Mouse (Mus musculus): ENCODE results near the gene Wasf3. TPM values are rescaled to one million over a fixed set of nuclear protein-coding genes. Genes with fewer than 3 reads are reported as not detected.
"Not testable (repeated sequence)": the region's sequence is repeated elsewhere in the genome, so short reads cannot be mapped to it uniquely, and the experiment has no call there.

The Wasf3 gene
- polyA plus RNA-seq, 1 experiment from 2014 or later, result 0.52 TPM

GRCm38 (mm10) chr5:146468311-146468710, 83.5 kb downstream of the Wasf3 start:
- Histone ChIP-seq H3K4me2 (no peak overlapping the region), H3K36me3 (ENCODE audit: control insufficient read depth, insufficient read depth, low read length) (no peaks in the 10 kb centered on the region), H3K27me3 (ENCODE audit: control insufficient read depth, insufficient read depth, low read length) (no peaks in the 10 kb centered on the region), H3K9me3 (replicated peaks; ENCODE audit: control insufficient read depth, low read length) (no peaks in the 10 kb centered on the region), H3K4me3 (ENCODE audit: low read depth, low read length) (no peak overlapping the region), H3K4me1 (ENCODE audit: control insufficient read depth, insufficient read depth, low read length) (no peaks in the 10 kb centered on the region), H3K9ac (ENCODE audit: low read depth, low read length) (no peak overlapping the region), H3K27ac (ENCODE audit: low read depth, low read length) (no peak overlapping the region)
- ATAC-seq (replicated peaks; ENCODE audit: insufficient number of reproducible peaks, low FRiP score, low TSS enrichment), result no peak
- 83% methylated on average over 9 of the region's 9 CpGs for WGBS (ENCODE audit: insufficient replicate concordance)

DNA sequence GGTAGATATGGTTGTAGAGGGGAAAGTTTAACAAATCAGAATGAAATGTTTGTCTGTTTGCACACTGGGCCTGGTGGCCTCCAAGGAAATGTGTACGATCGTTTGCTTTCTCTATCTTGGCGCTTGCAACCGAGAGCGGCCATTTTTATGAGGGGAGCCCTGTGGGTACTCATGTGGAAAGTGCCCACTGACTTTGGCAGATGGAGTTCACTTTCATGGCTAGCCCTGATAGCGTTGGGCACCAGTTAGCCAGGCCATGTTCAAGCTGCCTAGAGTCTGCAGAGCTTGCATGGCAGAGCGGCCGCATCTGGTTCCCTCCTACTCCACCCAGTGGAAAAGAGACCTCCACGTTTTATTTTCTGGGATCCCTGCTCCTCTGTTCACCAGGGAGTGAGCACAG, 86.0 kb downstream of the Wasf3 start:
- no peaks in the 10 kb centered on the region for H3K4me1 ChIP-seq (ENCODE audit: control insufficient read depth, insufficient read depth, low read length)
- WGBS (ENCODE audit: insufficient replicate concordance), result 87% methylated on average over 9 of the region's 9 CpGs
- H3K27me3 ChIP-seq (ENCODE audit: control insufficient read depth, insufficient read depth, low read length), result no peaks in the 10 kb centered on the region
- no peaks in the 10 kb centered on the region for H3K36me3 ChIP-seq (ENCODE audit: control insufficient read depth, insufficient read depth, low read length)
- H3K4me2 ChIP-seq, result no peak overlapping the region
- no peak overlapping the region for H3K27ac ChIP-seq (ENCODE audit: low read depth, low read length)
- no peak overlapping the region for H3K4me3 ChIP-seq (ENCODE audit: low read depth, low read length)
- H3K9ac ChIP-seq (ENCODE audit: low read depth, low read length), result no peak overlapping the region
- ATAC-seq (replicated peaks; ENCODE audit: insufficient number of reproducible peaks, low FRiP score, low TSS enrichment), result no peak
- no peaks in the 10 kb centered on the region for H3K9me3 ChIP-seq (replicated peaks; ENCODE audit: control insufficient read depth, low read length)

GRCm38 (mm10) chr5:146471311-146471710, 86.5 kb downstream of the Wasf3 start:
- no peak overlapping the region for H3K9ac ChIP-seq (ENCODE audit: low read depth, low read length)
- no peaks in the 10 kb centered on the region for H3K27me3 ChIP-seq (ENCODE audit: control insufficient read depth, insufficient read depth, low read length)
- no peaks in the 10 kb centered on the region for H3K4me1 ChIP-seq (ENCODE audit: control insufficient read depth, insufficient read depth, low read length)
- ATAC-seq (replicated peaks; ENCODE audit: insufficient number of reproducible peaks, low FRiP score, low TSS enrichment), result no peak
- no peak overlapping the region for H3K4me3 ChIP-seq (ENCODE audit: low read depth, low read length)
- 77% methylated on average over 5 of the region's 5 CpGs for WGBS (ENCODE audit: insufficient replicate concordance)
- H3K4me2 ChIP-seq, result no peak overlapping the region
- H3K27ac ChIP-seq (ENCODE audit: low read depth, low read length), result no peak overlapping the region
- H3K36me3 ChIP-seq (ENCODE audit: control insufficient read depth, insufficient read depth, low read length), result no peaks in the 10 kb centered on the region
- H3K9me3 ChIP-seq (replicated peaks; ENCODE audit: control insufficient read depth, low read length), result no peaks in the 10 kb centered on the region

GRCm38 (mm10) chr5:146471821-146472220, 87.0 kb downstream of the Wasf3 start:
- WGBS (ENCODE audit: insufficient replicate concordance), result 86% methylated on average over 12 of the region's 12 CpGs
- H3K36me3 ChIP-seq (ENCODE audit: control insufficient read depth, insufficient read depth, low read length), result no peaks in the 10 kb centered on the region

DNA sequence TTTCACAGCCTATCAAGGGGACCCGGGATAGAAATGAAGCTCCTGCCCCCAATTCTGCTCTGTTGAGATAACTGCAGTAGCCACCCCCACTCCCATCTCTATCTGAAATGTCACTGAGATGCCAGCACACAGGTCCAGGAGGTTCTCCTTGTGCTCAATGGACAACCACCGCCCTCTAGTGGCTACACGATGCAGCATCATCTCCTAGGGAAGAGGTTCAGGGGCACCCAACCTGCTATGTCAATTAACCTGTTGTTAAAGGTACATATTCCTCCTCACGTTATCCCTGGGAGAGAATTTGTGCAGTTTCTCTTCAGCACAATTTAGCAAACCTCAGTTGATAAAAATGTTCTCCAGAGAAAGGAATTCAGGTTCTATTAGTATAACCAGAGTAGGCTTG, 94.8 kb downstream of the Wasf3 start:
- H3K36me3 ChIP-seq (ENCODE audit: control insufficient read depth, insufficient read depth, low read length); H3K27me3 ChIP-seq (ENCODE audit: control insufficient read depth, insufficient read depth, low read length); H3K4me1 ChIP-seq (ENCODE audit: control insufficient read depth, insufficient read depth, low read length); H3K9me3 ChIP-seq (replicated peaks; ENCODE audit: control insufficient read depth, low read length); H3K4me2 ChIP-seq; H3K27ac ChIP-seq (ENCODE audit: low read depth, low read length); ATAC-seq (replicated peaks; ENCODE audit: insufficient number of reproducible peaks, low FRiP score, low TSS enrichment); H3K9ac ChIP-seq (ENCODE audit: low read depth, low read length); H3K4me3 ChIP-seq (ENCODE audit: low read depth, low read length): not testable (repeated sequence)
- WGBS (ENCODE audit: insufficient replicate concordance), result 9% methylated on average over 4 of the region's 4 CpGs

More at GRCm38 (mm10) chr5:146471821-146472220, 87.0 kb downstream of the Wasf3 start:
- no peak overlapping the region for H3K4me2 ChIP-seq
- no peak overlapping the region for H3K9ac ChIP-seq (ENCODE audit: low read depth, low read length)
- no peaks in the 10 kb centered on the region for H3K27me3 ChIP-seq (ENCODE audit: control insufficient read depth, insufficient read depth, low read length)
- H3K9me3 ChIP-seq (replicated peaks; ENCODE audit: control insufficient read depth, low read length), result no peaks in the 10 kb centered on the region
- no peak overlapping the region for H3K27ac ChIP-seq (ENCODE audit: low read depth, low read length)
- H3K4me3 ChIP-seq (ENCODE audit: low read depth, low read length), result no peak overlapping the region
- no peaks in the 10 kb centered on the region for H3K4me1 ChIP-seq (ENCODE audit: control insufficient read depth, insufficient read depth, low read length)
- no peak for ATAC-seq (replicated peaks; ENCODE audit: insufficient number of reproducible peaks, low FRiP score, low TSS enrichment)

DNA sequence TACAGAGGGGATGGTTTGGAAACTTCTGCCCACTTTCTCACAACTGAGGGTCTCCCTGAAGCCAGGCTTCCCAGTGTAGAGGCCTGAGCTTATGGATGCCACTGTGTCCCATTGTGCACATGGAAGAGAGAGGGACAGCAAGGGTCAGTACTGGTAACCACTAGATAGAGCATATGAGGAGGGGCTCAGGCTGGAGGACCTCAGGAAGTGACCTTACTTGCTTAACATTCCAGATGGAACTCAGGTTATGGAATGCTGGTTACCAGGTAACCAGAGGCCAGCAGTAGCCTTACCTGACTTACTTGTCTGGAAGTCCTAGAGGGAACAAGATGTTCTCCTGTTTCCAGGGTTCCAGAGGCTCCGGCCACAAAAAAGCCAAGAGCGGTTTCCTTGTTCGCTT, 96.9 kb downstream of the Wasf3 start, which contains the start of gene Gm6408:
Gene Gm6408, plus strand, starts transcription at position 301 of the 400 bp plus-strand sequence.
- H3K9ac ChIP-seq (ENCODE audit: low read depth, low read length); H3K36me3 ChIP-seq (ENCODE audit: control insufficient read depth, insufficient read depth, low read length); H3K4me2 ChIP-seq; ATAC-seq (replicated peaks; ENCODE audit: insufficient number of reproducible peaks, low FRiP score, low TSS enrichment); H3K27me3 ChIP-seq (ENCODE audit: control insufficient read depth, insufficient read depth, low read length); H3K9me3 ChIP-seq (replicated peaks; ENCODE audit: control insufficient read depth, low read length); H3K27ac ChIP-seq (ENCODE audit: low read depth, low read length); H3K4me1 ChIP-seq (ENCODE audit: control insufficient read depth, insufficient read depth, low read length); H3K4me3 ChIP-seq (ENCODE audit: low read depth, low read length): not testable (repeated sequence)
- 81% methylated on average over 2 of the region's 3 CpGs for WGBS (ENCODE audit: insufficient replicate concordance)

DNA sequence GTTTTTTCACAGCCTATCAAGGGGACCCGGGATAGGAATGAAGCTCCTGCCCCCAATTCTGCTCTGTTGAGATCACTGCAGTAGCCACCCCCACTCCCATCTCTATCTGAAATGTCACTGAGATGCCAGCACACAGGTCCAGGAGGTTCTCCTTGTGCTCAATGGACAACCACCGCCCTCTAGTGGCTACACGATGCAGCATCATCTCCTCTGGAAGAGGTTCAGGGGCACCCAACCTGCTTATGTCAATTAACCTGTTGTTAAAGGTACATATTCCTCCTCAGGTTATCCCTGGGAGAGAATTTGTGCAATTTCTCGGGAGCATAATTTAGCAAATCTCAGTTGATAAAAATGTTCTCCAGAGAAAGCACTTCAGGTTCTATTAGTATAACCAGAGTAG, 104.2 kb downstream of the Wasf3 start:
- H3K4me3 ChIP-seq (ENCODE audit: low read depth, low read length); H3K27me3 ChIP-seq (ENCODE audit: control insufficient read depth, insufficient read depth, low read length); ATAC-seq (replicated peaks; ENCODE audit: insufficient number of reproducible peaks, low FRiP score, low TSS enrichment); H3K36me3 ChIP-seq (ENCODE audit: control insufficient read depth, insufficient read depth, low read length); H3K4me1 ChIP-seq (ENCODE audit: control insufficient read depth, insufficient read depth, low read length); H3K9me3 ChIP-seq (replicated peaks; ENCODE audit: control insufficient read depth, low read length); H3K9ac ChIP-seq (ENCODE audit: low read depth, low read length); H3K4me2 ChIP-seq; H3K27ac ChIP-seq (ENCODE audit: low read depth, low read length): not testable (repeated sequence)
- 7% methylated on average over 3 of the region's 4 CpGs for WGBS (ENCODE audit: insufficient replicate concordance)

DNA sequence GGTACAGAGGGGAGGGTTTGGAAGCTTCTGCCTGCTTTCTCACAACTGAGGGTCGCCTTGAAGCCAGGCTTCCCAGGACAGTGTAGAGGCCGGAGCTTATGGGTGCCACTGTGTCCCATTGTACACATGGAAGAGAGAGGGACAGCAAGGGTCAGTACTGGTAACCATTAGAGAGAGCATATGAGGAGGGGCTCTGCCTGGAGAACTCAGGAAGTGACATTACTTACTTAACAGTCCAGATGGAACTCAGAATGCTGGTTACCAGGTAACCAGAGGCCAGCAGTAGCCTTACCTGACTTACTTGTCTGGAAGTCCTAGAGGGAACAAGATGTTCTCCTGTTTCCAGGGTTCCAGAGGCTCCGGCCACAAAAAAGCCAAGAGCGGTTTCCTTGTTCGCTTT, 106.3 kb downstream of the Wasf3 start, which contains the start of gene Gm6370:
Gene Gm6370, plus strand, starts transcription at position 301 of the 400 bp plus-strand sequence.
- H3K9me3 ChIP-seq (replicated peaks; ENCODE audit: control insufficient read depth, low read length); H3K4me1 ChIP-seq (ENCODE audit: control insufficient read depth, insufficient read depth, low read length); H3K27me3 ChIP-seq (ENCODE audit: control insufficient read depth, insufficient read depth, low read length); H3K4me3 ChIP-seq (ENCODE audit: low read depth, low read length); H3K9ac ChIP-seq (ENCODE audit: low read depth, low read length); H3K4me2 ChIP-seq; ATAC-seq (replicated peaks; ENCODE audit: insufficient number of reproducible peaks, low FRiP score, low TSS enrichment); H3K27ac ChIP-seq (ENCODE audit: low read depth, low read length); H3K36me3 ChIP-seq (ENCODE audit: control insufficient read depth, insufficient read depth, low read length): not testable (repeated sequence)
- no CpG with 5 or more reads among the region's 5 CpGs for WGBS (ENCODE audit: insufficient replicate concordance)

DNA sequence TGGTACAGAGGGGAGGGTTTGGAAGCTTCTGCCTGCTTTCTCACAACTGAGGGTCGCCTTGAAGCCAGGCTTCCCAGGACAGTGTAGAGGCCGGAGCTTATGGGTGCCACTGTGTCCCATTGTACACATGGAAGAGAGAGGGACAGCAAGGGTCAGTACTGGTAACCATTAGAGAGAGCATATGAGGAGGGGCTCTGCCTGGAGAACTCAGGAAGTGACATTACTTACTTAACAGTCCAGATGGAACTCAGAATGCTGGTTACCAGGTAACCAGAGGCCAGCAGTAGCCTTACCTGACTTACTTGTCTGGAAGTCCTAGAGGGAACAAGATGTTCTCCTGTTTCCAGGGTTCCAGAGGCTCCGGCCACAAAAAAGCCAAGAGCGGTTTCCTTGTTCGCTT, 117.3 kb downstream of the Wasf3 start, which contains the start of gene 4930449I24Rik:
Gene 4930449I24Rik, plus strand, starts transcription at position 301 of the 400 bp plus-strand sequence.
- not testable (repeated sequence) for H3K36me3 ChIP-seq (ENCODE audit: control insufficient read depth, insufficient read depth, low read length); H3K27ac ChIP-seq (ENCODE audit: low read depth, low read length)
- no CpG with 5 or more reads among the region's 5 CpGs for WGBS (ENCODE audit: insufficient replicate concordance)

More for the DNA sequence above, 117.3 kb downstream of the Wasf3 start, which contains the start of gene 4930449I24Rik:
- H3K9ac ChIP-seq (ENCODE audit: low read depth, low read length); H3K27me3 ChIP-seq (ENCODE audit: control insufficient read depth, insufficient read depth, low read length); H3K4me1 ChIP-seq (ENCODE audit: control insufficient read depth, insufficient read depth, low read length); H3K9me3 ChIP-seq (replicated peaks; ENCODE audit: control insufficient read depth, low read length); H3K4me3 ChIP-seq (ENCODE audit: low read depth, low read length); ATAC-seq (replicated peaks; ENCODE audit: insufficient number of reproducible peaks, low FRiP score, low TSS enrichment); H3K4me2 ChIP-seq: not testable (repeated sequence)
